Mouse (Mus musculus) ES-Bruce4 (cell line): ENCODE results near the gene Nrip2. TPM values are rescaled to one million over a fixed set of nuclear protein-coding genes. Genes with fewer than 3 reads are reported as not detected.
"Not testable (repeated sequence)": the region's sequence is repeated elsewhere in the genome, so short reads cannot be mapped to it uniquely, and the experiment has no call there.

ENCODE experiments used
- H3K27ac ChIP-seq: 2 replicates; pipeline ENCODE4 v1.5.1; 2012; ENCODE audit warnings: low read length, inconsistent platforms; ENCODE audit not compliant: insufficient read depth
- H3K27me3 ChIP-seq: 2 replicates; pipeline ENCODE4 v1.6.1; 2012; ENCODE audit warnings: mild to moderate bottlenecking, low read length, inconsistent platforms; ENCODE audit not compliant: control insufficient read depth, poor library complexity, insufficient read depth, severe bottlenecking
- H3K36me3 ChIP-seq: 2 replicates; pipeline ENCODE4 v1.6.1; 2012; ENCODE audit warnings: inconsistent platforms, mild to moderate bottlenecking, low read length, moderate library complexity; ENCODE audit not compliant: control insufficient read depth, poor library complexity, insufficient read depth, severe bottlenecking
- H3K4me1 ChIP-seq: one replicate; pipeline ENCODE4 v1.8.1; 2011; ENCODE audit warnings: low read length; ENCODE audit not compliant: control insufficient read depth, insufficient read depth
- H3K4me3 ChIP-seq: 2 replicates; pipeline ENCODE4 v1.5.1; 2011; ENCODE audit warnings: low read depth, mild to moderate bottlenecking, low read length
- H3K9ac ChIP-seq: 2 replicates; pipeline ENCODE4 v1.6.1; 2012; ENCODE audit warnings: low read depth, mild to moderate bottlenecking, inconsistent platforms; ENCODE audit not compliant: poor library complexity, severe bottlenecking
- H3K9me3 ChIP-seq: replicated peaks from 2 replicates; pipeline ENCODE4 v1.6.1; 2012; ENCODE audit warnings: mild to moderate bottlenecking, low read length, inconsistent platforms; ENCODE audit not compliant: control insufficient read depth, poor library complexity, insufficient read depth, severe bottlenecking
- CTCF ChIP-seq: IDR thresholded peaks from one replicate; pipeline ENCODE4 v1.8.1; 2011; ENCODE audit warnings: low read depth, low read length
- EP300 ChIP-seq: IDR thresholded peaks from 2 replicates; pipeline ENCODE4 v1.6.1; 2011; ENCODE audit warnings: low read depth, low read length; ENCODE audit not compliant: insufficient read depth
- POLR2A ChIP-seq: IDR thresholded peaks from one replicate; pipeline ENCODE4 v1.8.1; 2011; ENCODE audit warnings: low read length; ENCODE audit not compliant: insufficient read depth
- polyA plus RNA-seq: library from polyadenylated mRNA; stranded (reverse); fragments of >200 nt; gene quantifications from 2 replicates; pipeline ENCODE4 v1.2.4, GENCODE M21; 2011; ENCODE audit warnings: low read depth; ENCODE audit not compliant: missing spikeins, insufficient read depth, insufficient read length

The Nrip2 gene
- polyA plus RNA-seq, 1 experiment: not detected

GRCm38 (mm10) chr6:128375192-128375591, 23.9 kb upstream of the Nrip2 start, which contains the start of the genes Tex52 and Gm44596:
TSS of gene Tex52 (plus strand) at chr6:128375456.
TSS of gene Gm44596 (plus strand) at chr6:128375503.
- H3K9me3 ChIP-seq: no peaks in the 10 kb centered on the region
- H3K9ac ChIP-seq: no peak within 1 kb of the TSS
- peaks cover 2% of the 10 kb centered on the region for H3K4me1 ChIP-seq
- H3K4me3 ChIP-seq: no peak within 1 kb of the TSS
- TF ChIP-seq CTCF: no peak
- TF ChIP-seq EP300: no peak
- no peak for TF ChIP-seq POLR2A
- H3K27ac ChIP-seq: no peak within 1 kb of the TSS
- H3K36me3 ChIP-seq: peaks cover 38% of the 10 kb centered on the region
- no peaks in the 10 kb centered on the region for H3K27me3 ChIP-seq

GRCm38 (mm10) chr6:128376371-128377085, 22.6 kb upstream of the Nrip2 start:
- Histone ChIP-seq H3K9me3 (no peaks in the 10 kb centered on the region), H3K4me1 (peaks cover 2% of the 10 kb centered on the region), H3K9ac (no peak overlapping the region), H3K4me3 (no peak overlapping the region), H3K27me3 (no peaks in the 10 kb centered on the region), H3K36me3 (peaks cover 26% of the 10 kb centered on the region), H3K27ac (no peak overlapping the region)
- no peak for TF ChIP-seq CTCF
- TF ChIP-seq POLR2A: no peak
- no peak for TF ChIP-seq EP300

GRCm38 (mm10) chr6:128379636-128380035, 19.5 kb upstream of the Nrip2 start:
- Histone ChIP-seq H3K9ac (no peak overlapping the region), H3K9me3 (no peaks in the 10 kb centered on the region), H3K36me3 (no peaks in the 10 kb centered on the region), H3K4me3 (no peak overlapping the region), H3K27me3 (no peaks in the 10 kb centered on the region), H3K4me1 (peaks cover 2% of the 10 kb centered on the region), H3K27ac (no peak overlapping the region)
- TF ChIP-seq EP300 (no peak), POLR2A (no peak), CTCF (no peak)

GRCm38 (mm10) chr6:128380594-128381167, 18.4 kb upstream of the Nrip2 start:
- H3K4me3 ChIP-seq, H3K9me3 ChIP-seq, H3K27me3 ChIP-seq, H3K4me1 ChIP-seq, H3K9ac ChIP-seq, H3K27ac ChIP-seq, H3K36me3 ChIP-seq: not testable (repeated sequence)

- no peak overlapping the region for H3K4me3 ChIP-seq
- TF ChIP-seq EP300 (no peak), CTCF (no peak), POLR2A (no peak)
- no peak overlapping the region for H3K27ac ChIP-seq
- H3K4me1 ChIP-seq: peaks cover 2% of the 10 kb centered on the region
- H3K27me3 ChIP-seq: no peaks in the 10 kb centered on the region
- H3K9me3 ChIP-seq: no peaks in the 10 kb centered on the region
- no peak overlapping the region for H3K9ac ChIP-seq
- no peaks in the 10 kb centered on the region for H3K36me3 ChIP-seq
Observed at GRCm38 (mm10) chr6:128381254-128381653, 17.8 kb upstream of the Nrip2 start.

GRCm38 (mm10) chr6:128383752-128384151, 15.3 kb upstream of the Nrip2 start:
- H3K4me3 ChIP-seq: no peak overlapping the region

More at GRCm38 (mm10) chr6:128383752-128384151, 15.3 kb upstream of the Nrip2 start:
- no peak overlapping the region for H3K9ac ChIP-seq
- no peak overlapping the region for H3K27ac ChIP-seq
- H3K4me1 ChIP-seq: peaks cover 2% of the 10 kb centered on the region
- no peaks in the 10 kb centered on the region for H3K36me3 ChIP-seq
- H3K9me3 ChIP-seq: no peaks in the 10 kb centered on the region
- H3K27me3 ChIP-seq: no peaks in the 10 kb centered on the region
- TF ChIP-seq CTCF: no peak
